Mouse (Mus musculus) heart, adult 11 months (tissue): ENCODE data around the gene Oasl2.
"Not testable (repeated sequence)": the region's sequence is repeated elsewhere in the genome, so short reads cannot be mapped to it uniquely, and the experiment has no call there.

Experiments
- DNase-seq: peaks from one replicate; pipeline ENCODE4 v3.0.0; 2022

Gene Oasl2

GRCm38 (mm10) chr5:114896688-114897373 is at the start of gene Oasl2:
Gene Oasl2 (plus strand): TSS chr5:114896936.
- peak; percentile 76 for DNase-seq

- peak; percentile 84 for DNase-seq
Measured at GRCm38 (mm10) chr5:114851565-114852236, 45.0 kb upstream of the Oasl2 start.

- not testable (repeated sequence) for DNase-seq
Measured at GRCm38 (mm10) chr5:114853364-114853763, 43.4 kb upstream of the Oasl2 start, which contains the start of gene 4930519G04Rik. Gene 4930519G04Rik (plus strand): TSS chr5:114853664.

GRCm38 (mm10) chr5:114858582-114858981 is 38.2 kb upstream of the Oasl2 start, which contains the start of gene Gm9936:
Gene Gm9936 (minus strand): TSS chr5:114858682.
- DNase-seq: peak; percentile 48

GRCm38 (mm10) chr5:114859253-114859652 is 37.5 kb upstream of the Oasl2 start:
- DNase-seq: peak; percentile 90

- no peak for DNase-seq
Measured at GRCm38 (mm10) chr5:114861730-114862129, 35.0 kb upstream of the Oasl2 start.

- no peak for DNase-seq
Measured at GRCm38 (mm10) chr5:114864813-114865212, 31.9 kb upstream of the Oasl2 start.

GRCm38 (mm10) chr5:114865279-114865678 is 31.5 kb upstream of the Oasl2 start:
- no peak for DNase-seq

- DNase-seq: no peak
Measured at GRCm38 (mm10) chr5:114875858-114876257, 20.9 kb upstream of the Oasl2 start.

GRCm38 (mm10) chr5:114876331-114876730 is 20.4 kb upstream of the Oasl2 start:
- peak; percentile 80 for DNase-seq

- peak; percentile 57 for DNase-seq
Measured at GRCm38 (mm10) chr5:114877487-114877886, 19.2 kb upstream of the Oasl2 start.

GRCm38 (mm10) chr5:114879399-114879798 is 17.3 kb upstream of the Oasl2 start:
- peak; percentile 50 for DNase-seq

GRCm38 (mm10) chr5:114882319-114882718 is 14.4 kb upstream of the Oasl2 start:
- peak; percentile 79 for DNase-seq

- peak; percentile 60 for DNase-seq
Measured at GRCm38 (mm10) chr5:114883022-114883421, 13.7 kb upstream of the Oasl2 start.

GRCm38 (mm10) chr5:114886801-114887200 is 9.9 kb upstream of the Oasl2 start:
- peak; percentile 54 for DNase-seq

GRCm38 (mm10) chr5:114888995-114889394 is 7.7 kb upstream of the Oasl2 start:
- no peak for DNase-seq

- peak; percentile 62 for DNase-seq
Measured at GRCm38 (mm10) chr5:114895542-114895941, 1.2 kb upstream of the Oasl2 start.

- peak; percentile 98 for DNase-seq
Measured at GRCm38 (mm10) chr5:114897374-114897793, 648 bp downstream of the Oasl2 start.

GRCm38 (mm10) chr5:114898857-114899256 is 2.1 kb downstream of the Oasl2 start:
- peak; percentile 68 for DNase-seq

- peak; percentile 71 for DNase-seq
Measured at GRCm38 (mm10) chr5:114902413-114902812, 5.7 kb downstream of the Oasl2 start.

- no peak for DNase-seq
Measured at GRCm38 (mm10) chr5:114908598-114909305, 12.0 kb downstream of the Oasl2 start.

- DNase-seq: no peak
Measured at GRCm38 (mm10) chr5:114913686-114914085, 16.9 kb downstream of the Oasl2 start.

GRCm38 (mm10) chr5:114914855-114915254 is 18.1 kb downstream of the Oasl2 start:
- DNase-seq: no peak
